Mouse (Mus musculus) stomach, embryonic 16.5 days (tissue): ENCODE measurements around the gene Neurod1. TPM values are rescaled to one million over a fixed set of nuclear protein-coding genes. Genes with fewer than 3 reads are reported as not detected.
A peak's percentile ranks its signal among the peaks of the same experiment; 100 is the strongest.

Experiments
- ATAC-seq: fragments of 200-750 bp; cut with Nextera tagmentation; 2 replicates; pipeline ENCODE4 v1.8.0; 2017; ENCODE audit warnings: moderate number of reproducible peaks, moderate TSS enrichment; ENCODE audit not compliant: insufficient read depth, low FRiP score
- H3K27ac ChIP-seq: fragments of 300-500 bp; sonication (generic); 2 replicates; pipeline ENCODE4 v1.5.1; 2014; ENCODE audit warnings: low read length
- H3K27me3 ChIP-seq: fragments of 300-500 bp; sonication (generic); 2 replicates; pipeline ENCODE4 v1.6.1; 2014; ENCODE audit warnings: low read length, control low read depth, mixed read lengths; ENCODE audit not compliant: control insufficient read depth, insufficient read depth
- H3K36me3 ChIP-seq: fragments of 300-500 bp; sonication (generic); 2 replicates; pipeline ENCODE4 v1.6.1; 2014; ENCODE audit warnings: low read length; ENCODE audit not compliant: control insufficient read depth, insufficient read depth
- H3K4me1 ChIP-seq: fragments of 300-500 bp; sonication (generic); 2 replicates; pipeline ENCODE4 v1.6.1; 2014; ENCODE audit warnings: low read length, control low read depth, mixed read lengths; ENCODE audit not compliant: control insufficient read depth, insufficient read depth
- H3K4me2 ChIP-seq: fragments of 300-500 bp; sonication (generic); 2 replicates; pipeline ENCODE4 v1.6.1; 2014; ENCODE audit warnings: low read depth, low read length, mixed read lengths
- H3K4me3 ChIP-seq: fragments of 300-500 bp; sonication (generic); replicated peaks from 2 replicates; pipeline ENCODE4 v1.5.1; 2014; ENCODE audit warnings: mild to moderate bottlenecking, low read length
- H3K9ac ChIP-seq: fragments of 300-500 bp; sonication (generic); 2 replicates; pipeline ENCODE4 v1.6.1; 2014; ENCODE audit warnings: low read length
- H3K9me3 ChIP-seq: fragments of 300-500 bp; sonication (generic); replicated peaks from 2 replicates; pipeline ENCODE4 v1.6.1; 2016; ENCODE audit warnings: low read length, control low read depth; ENCODE audit not compliant: control insufficient read depth
- WGBS: fragments of 180-500 bp; shearing (Covaris S2); extraction: QIAGEN DNeasy Blood & Tissue Kit; methylation state at CpG from one replicate; pipeline ENCODE4 v1.1.7; 2014; 5-methylcytosine and 5-hydroxymethylcytosine counted together
- polyA plus RNA-seq: library from polyadenylated mRNA; unstranded; fragments of >200 nt; fragmentation: Nextera tagmentation; extraction: Ambion mirVana; gene quantifications from 2 replicates; pipeline ENCODE4 v1.2.1, GENCODE M21; 2015

Neurod1 gene
- polyA plus RNA-seq, 1 experiment from 2014 or later: 1.8 TPM

DNA sequence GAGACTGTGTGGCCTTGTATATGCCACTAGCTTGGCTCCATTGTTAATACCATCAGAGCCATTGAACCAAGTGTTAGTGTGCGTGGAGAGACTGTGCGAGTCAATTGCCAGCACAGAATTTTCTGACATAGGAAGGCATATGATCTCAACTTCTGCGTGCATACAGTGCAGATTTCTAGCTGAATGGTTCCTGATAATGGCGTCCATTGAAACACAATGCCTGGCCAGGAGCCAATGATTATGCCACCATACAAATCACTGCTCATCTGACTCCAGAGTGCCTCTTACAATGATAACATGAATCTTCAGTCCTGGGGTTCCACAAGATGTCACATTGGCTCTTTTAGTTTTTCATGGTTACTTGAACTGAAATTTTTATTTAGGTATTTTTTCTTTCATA, 7.2 kb downstream of the Neurod1 start:
- H3K9ac ChIP-seq: no peak overlapping the region
- H3K36me3 ChIP-seq: no peaks in the 10 kb centered on the region
- WGBS: 67% methylated on average over 4 of the region's 4 CpGs
- no peaks in the 10 kb centered on the region for H3K9me3 ChIP-seq
- peaks cover 8% of the 10 kb centered on the region for H3K27me3 ChIP-seq
- H3K4me1 ChIP-seq: 0 out of 2 replicates have a peak, but pooled peaks cover 3% of the 10 kb centered on the region
- H3K27ac ChIP-seq: no peak overlapping the region
- no peak overlapping the region for H3K4me2 ChIP-seq
- ATAC-seq: no peak
- H3K4me3 ChIP-seq: no peak overlapping the region

DNA sequence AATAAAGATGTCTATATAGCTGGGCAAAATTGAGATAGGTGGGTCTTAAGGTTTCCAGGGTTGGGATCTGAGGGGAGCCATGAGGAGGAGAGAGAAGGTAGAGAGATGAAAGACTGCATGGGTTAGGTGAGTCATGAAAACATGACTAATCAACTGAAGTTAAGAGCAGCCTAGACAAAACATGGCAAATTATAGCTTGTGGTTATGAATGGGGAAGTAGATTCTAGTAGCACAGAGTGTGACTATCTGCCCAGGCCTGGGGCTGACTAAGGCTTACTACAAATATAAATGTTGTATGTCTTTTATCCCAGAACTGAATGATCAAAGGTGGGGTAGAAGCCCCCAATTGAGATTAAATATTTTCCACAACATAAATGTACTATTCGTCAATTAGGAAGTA, 9.4 kb downstream of the Neurod1 start:
- Histone ChIP-seq H3K36me3 (no peaks in the 10 kb centered on the region), H3K4me2 (no peak overlapping the region), H3K27ac (no peak overlapping the region), H3K4me1 (no peaks in the 10 kb centered on the region), H3K27me3 (no peaks in the 10 kb centered on the region; the same call in 1 of the 2 replicates), H3K9ac (no peak overlapping the region), H3K4me3 (no peak overlapping the region), H3K9me3 (no peaks in the 10 kb centered on the region)
- 85% methylated on average over 1 of the region's 1 CpGs for WGBS
- no peak for ATAC-seq

DNA sequence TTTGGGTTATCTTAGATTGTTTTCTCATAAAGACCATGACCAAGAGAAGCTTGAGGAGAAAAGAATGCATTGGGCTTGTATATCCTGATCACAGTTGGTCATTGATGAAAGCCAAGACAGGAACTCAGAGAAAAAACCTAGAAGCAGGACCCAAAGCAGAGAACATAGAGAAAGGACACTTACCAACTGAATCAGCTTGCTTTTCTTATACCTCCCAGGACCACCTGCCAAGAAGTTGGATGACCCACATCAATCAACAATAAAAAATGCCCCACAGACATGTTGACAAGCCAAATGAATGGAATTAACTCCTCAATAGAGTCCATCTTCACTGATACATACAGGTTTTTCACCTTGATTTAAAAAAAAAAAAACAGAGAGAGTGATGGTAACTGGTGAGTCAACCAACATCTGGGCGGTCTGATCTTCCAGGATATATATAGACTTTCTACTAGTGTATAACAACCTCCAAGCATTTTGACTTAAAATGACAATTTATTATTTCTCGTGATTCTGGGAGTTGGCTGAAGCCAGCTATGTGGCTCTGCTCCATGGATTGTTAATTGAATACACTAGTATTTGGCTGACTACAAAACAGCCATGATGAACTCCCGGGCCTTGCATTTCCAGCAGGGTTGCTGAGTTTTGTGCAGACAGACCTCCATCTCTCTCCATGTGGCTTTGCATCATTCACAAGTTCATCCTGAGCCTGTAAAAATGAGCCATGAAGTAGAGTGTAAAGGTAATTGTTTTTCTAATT, 12.5 kb downstream of the Neurod1 start:
- H3K9ac ChIP-seq: no peak overlapping the region

DNA sequence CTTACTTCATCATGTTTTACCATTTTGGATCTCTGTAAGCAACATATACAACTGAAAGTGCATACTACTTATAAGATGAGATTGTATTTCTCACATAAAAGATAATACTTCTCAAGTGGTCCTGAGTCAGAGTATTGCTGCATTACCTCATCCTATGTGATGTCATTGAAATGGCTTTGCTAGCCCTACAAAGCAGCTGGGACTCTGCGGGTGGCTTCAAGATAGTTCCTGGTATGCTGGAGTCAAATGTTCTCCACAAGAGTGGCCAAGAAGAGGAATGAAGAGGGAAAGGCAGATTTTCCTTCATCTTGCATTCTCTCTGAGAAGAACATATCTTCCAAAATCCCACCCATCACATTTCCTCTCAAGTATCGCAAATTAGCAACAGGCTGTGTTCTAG, 13.2 kb downstream of the Neurod1 start:
- Histone ChIP-seq H3K4me1 (no peaks in the 10 kb centered on the region), H3K9me3 (no peaks in the 10 kb centered on the region), H3K4me3 (no peak overlapping the region), H3K27me3 (no peaks in the 10 kb centered on the region), H3K4me2 (no peak overlapping the region), H3K36me3 (no peaks in the 10 kb centered on the region), H3K27ac (no peak overlapping the region), H3K9ac (no peak overlapping the region)
- 91% methylated on average over 2 of the region's 2 CpGs for WGBS
- ATAC-seq: no peak

More for the DNA sequence above, 12.5 kb downstream of the Neurod1 start:
- Histone ChIP-seq H3K4me1 (no peaks in the 10 kb centered on the region), H3K9me3 (no peaks in the 10 kb centered on the region), H3K36me3 (no peaks in the 10 kb centered on the region), H3K4me2 (no peak overlapping the region), H3K27ac (no peak overlapping the region), H3K27me3 (no peaks in the 10 kb centered on the region), H3K4me3 (no peak overlapping the region)
- ATAC-seq: no peak
- WGBS: 83% methylated on average over 3 of the region's 3 CpGs

DNA sequence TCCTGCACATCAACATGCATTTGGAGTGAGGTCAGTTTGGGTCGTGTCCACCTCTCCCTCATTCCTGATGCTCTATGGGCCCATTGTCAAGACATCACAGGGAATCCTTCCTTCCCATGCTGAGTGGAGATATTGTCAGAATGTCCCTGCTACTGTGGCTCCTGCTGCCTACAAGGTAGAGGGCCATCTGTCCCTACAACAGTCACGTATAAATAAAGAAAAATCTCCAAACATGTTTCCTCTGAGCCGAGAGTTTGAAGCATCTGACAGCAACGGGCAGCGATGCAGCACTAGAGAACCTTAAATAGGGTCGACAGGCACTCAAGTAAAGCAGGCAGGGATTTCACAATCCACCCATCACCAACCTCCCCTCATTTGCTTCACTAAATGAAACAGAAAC, 13.6 kb downstream of the Neurod1 start:
- 73% methylated on average over 6 of the region's 6 CpGs for WGBS
- H3K27ac ChIP-seq: no peak overlapping the region

DNA sequence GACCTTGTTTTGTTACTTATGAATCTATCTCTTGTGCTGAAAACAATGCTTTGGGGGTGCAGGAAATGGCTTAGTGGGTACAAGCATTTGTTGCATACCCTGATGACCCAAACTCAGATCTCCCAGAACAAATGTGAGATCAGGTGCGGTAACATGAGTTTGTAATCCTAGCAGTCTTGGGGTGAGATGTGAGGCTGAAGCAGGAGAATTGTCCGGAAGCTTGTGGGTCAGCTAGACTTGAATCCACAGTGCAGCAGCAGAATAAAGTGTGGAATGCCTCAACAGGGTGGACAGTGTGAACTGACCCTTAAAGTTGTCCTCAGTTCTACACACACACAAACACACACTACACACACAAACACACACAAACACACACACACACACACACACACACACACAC, 14.3 kb downstream of the Neurod1 start:
- Histone ChIP-seq H3K9me3 (no peaks in the 10 kb centered on the region), H3K27me3 (no peaks in the 10 kb centered on the region), H3K36me3 (no peaks in the 10 kb centered on the region), H3K4me3 (no peak overlapping the region), H3K9ac (no peak overlapping the region), H3K27ac (no peak overlapping the region), H3K4me2 (no peak overlapping the region), H3K4me1 (no peaks in the 10 kb centered on the region)
- 92% methylated on average over 2 of the region's 2 CpGs for WGBS
- no peak for ATAC-seq

More for the DNA sequence above, 13.6 kb downstream of the Neurod1 start:
- no peak for ATAC-seq
- H3K9me3 ChIP-seq: no peaks in the 10 kb centered on the region
- H3K4me1 ChIP-seq: no peaks in the 10 kb centered on the region
- H3K4me3 ChIP-seq: no peak overlapping the region
- no peaks in the 10 kb centered on the region for H3K36me3 ChIP-seq
- H3K27me3 ChIP-seq: no peaks in the 10 kb centered on the region
- H3K9ac ChIP-seq: no peak overlapping the region
- H3K4me2 ChIP-seq: no peak overlapping the region

DNA sequence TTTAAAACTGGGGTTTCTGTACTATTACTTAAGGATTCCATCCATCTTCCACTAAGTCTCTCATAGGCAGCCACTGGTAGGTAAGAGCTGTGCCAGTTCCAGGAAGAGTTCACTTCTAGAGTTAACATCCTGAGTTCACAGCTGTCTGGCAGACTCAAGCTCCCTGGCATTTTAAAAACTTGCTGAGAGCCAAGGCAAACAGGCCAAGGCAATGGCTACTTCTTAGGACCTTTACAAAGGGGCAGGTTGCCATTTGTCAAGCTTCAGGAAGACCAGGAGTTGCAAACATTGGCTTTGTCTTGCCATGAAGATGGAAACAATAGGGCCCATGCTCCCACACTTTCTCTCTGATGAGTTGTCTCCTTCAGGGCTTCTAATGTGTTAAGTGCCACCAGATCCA, 26.5 kb downstream of the Neurod1 start:
- no peak overlapping the region for H3K27ac ChIP-seq
- ATAC-seq: no peak
- no peak overlapping the region for H3K4me3 ChIP-seq
- H3K4me2 ChIP-seq: no peak overlapping the region
- no peak overlapping the region for H3K9ac ChIP-seq
- no peaks in the 10 kb centered on the region for H3K9me3 ChIP-seq
- no peaks in the 10 kb centered on the region; the same call in 1 of the 2 replicates for H3K27me3 ChIP-seq
- H3K36me3 ChIP-seq: no peaks in the 10 kb centered on the region
- peaks cover 5% of the 10 kb centered on the region; the same call in 1 of the 2 replicates for H3K4me1 ChIP-seq

DNA sequence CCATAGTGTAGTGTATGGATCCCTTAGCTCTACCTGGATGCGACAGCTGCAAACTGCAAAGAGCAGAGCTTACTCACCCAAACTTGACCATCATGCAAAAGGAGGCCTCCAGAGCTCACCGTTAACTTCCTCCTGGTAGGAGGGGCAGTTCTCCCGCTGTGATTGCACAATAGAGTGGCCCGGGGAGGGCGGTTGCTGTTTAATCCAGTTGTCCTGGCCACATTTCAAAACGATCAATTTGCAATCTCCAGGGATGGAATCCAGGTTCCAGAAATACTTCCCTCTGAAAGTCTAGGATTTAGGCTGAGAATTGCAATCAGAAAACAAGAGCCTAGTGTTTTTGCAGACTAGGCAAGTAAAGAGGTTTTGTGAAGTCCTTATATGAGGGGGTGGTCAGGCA, 26.9 kb downstream of the Neurod1 start:
- Histone ChIP-seq H3K36me3 (no peaks in the 10 kb centered on the region), H3K27ac (no peak overlapping the region), H3K4me2 (no peak overlapping the region), H3K9me3 (no peaks in the 10 kb centered on the region), H3K27me3 (no peaks in the 10 kb centered on the region; the same call in 1 of the 2 replicates), H3K4me1 (peaks cover 5% of the 10 kb centered on the region; the same call in 1 of the 2 replicates), H3K4me3 (no peak overlapping the region), H3K9ac (no peak overlapping the region)
- no peak; the same call in 1 of the 2 replicates for ATAC-seq
- 10% methylated on average over 6 of the region's 6 CpGs for WGBS

DNA sequence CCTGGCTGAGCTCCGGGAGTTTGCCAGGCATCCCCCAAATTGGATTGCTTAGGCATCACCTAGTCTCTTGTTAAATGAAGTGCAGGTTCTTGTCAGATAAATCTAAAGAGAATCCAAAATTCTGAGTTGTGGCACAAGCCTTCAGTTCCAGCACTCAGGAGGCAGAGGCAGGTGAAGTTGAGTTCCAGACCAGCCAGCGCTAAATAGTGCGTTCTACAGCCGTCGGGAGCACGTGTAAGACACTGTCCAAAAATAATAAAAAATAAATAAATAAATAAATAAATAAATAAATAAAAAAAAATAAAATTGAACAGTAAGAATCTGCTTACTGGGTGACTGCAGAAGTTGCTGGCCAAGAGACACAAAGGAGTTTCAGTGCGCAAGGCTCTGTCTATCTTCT, 27.4 kb downstream of the Neurod1 start:
- Histone ChIP-seq H3K4me1 (peaks cover 5% of the 10 kb centered on the region; the same call in 1 of the 2 replicates), H3K9me3 (no peaks in the 10 kb centered on the region), H3K9ac (no peak overlapping the region; the same call in 1 of the 2 replicates), H3K27ac (no peak overlapping the region), H3K4me2 (peak overlapping the region; percentile 78), H3K36me3 (no peaks in the 10 kb centered on the region), H3K4me3 (peak overlapping the region; percentile 58), H3K27me3 (no peaks in the 10 kb centered on the region; the same call in 1 of the 2 replicates)
- no peak for ATAC-seq
- 21% methylated on average over 7 of the region's 7 CpGs for WGBS
